Mouse (Mus musculus): Measurements from ENCODE around the gene Cks1b. TPM values are rescaled to one million over a fixed set of nuclear protein-coding genes. Genes with fewer than 3 reads are reported as not detected.

Cks1b gene
- polyA plus RNA-seq, 1 experiment from 2014 or later: 79.3 TPM

DNA sequence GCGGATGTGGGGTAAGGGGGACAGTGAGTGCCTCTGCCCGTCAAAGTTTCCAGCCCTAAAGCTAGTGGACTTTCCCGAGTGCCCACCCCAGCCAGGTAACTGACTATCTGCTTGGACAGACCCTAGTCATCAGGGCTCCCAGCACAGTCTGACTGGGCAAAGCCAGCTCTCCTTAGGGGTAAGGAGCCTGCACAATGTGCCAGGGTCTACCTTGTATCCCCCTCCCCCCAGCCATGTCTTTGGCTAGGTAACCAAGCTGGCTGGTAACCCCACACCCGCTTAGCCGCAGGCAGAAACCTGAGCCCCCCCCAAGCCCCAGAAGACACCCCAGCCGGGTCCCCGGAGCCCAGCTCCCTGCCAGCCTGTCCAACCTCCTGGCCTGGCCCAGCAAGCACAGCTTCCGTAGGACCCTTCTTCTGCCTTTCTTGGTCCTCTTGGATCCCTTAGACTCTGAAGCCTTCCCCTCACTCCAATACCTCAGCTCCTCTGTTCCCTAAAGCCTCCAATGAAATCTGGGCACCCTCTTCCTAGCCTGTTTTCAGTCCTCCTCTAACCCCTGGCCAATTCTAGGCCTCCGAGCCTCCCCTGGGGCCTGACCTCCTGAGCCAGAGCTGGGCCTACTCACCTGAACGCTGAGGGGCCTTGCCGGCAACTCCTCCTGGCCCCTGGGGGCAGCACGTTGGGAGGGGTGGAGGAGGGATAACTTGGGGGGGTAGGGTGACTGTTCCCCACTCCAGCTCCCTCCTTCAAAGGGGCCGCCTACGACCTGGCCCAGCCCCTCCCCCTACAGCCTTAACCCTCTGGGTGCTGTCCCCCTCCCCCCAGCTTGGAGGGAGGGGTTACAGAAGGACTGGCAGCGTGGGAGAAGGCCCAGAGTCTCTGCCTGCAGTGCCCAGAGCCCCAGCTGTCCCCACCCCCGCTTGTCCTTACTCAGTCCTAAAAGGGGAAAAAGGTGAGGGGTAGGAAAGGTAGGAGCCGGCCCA lies 31.5 kb downstream of the Cks1b start:
- H3K9ac ChIP-seq (replicated peaks): no peak overlapping the region
- WGBS: 58% methylated on average over 17 of the region's 17 CpGs
- no peak overlapping the region for H3K4me3 ChIP-seq (replicated peaks)
- H3K36me3 ChIP-seq: no peaks in the 10 kb centered on the region
- no peak overlapping the region for H3K27ac ChIP-seq (replicated peaks)
- no peak overlapping the region for H3K4me2 ChIP-seq
- H3K4me1 ChIP-seq: peaks cover 22% of the 10 kb centered on the region
- no peaks in the 10 kb centered on the region for H3K27me3 ChIP-seq (replicated peaks)
- no peak for ATAC-seq (ENCODE audit: low FRiP score)
- H3K9me3 ChIP-seq (replicated peaks): no peaks in the 10 kb centered on the region

DNA sequence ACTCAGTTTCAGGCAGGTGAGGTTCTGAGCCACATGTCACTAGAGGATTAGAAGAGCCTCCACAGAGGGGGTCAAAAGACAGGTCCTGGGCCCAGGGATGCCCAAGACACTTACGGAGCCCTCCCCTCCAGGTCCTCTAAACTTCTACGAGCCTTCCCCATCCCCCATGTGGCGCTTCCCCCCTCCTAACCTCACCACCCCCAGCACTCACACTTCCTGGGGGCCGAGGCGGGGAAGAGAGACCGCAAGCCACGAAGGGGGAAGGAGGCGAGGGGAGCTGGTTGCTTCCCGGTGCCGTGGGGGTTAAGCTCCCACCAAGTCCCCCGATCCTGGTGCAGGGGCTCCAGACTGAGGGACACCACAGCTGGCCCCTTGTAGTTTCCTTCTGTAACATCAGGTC lies 32.7 kb downstream of the Cks1b start:
- no peak overlapping the region for H3K27ac ChIP-seq (replicated peaks)
- peaks cover 10% of the 10 kb centered on the region for H3K4me1 ChIP-seq
- no peaks in the 10 kb centered on the region for H3K9me3 ChIP-seq (replicated peaks)
- no peak for ATAC-seq (ENCODE audit: low FRiP score)
- H3K4me3 ChIP-seq (replicated peaks): no peak overlapping the region
- H3K27me3 ChIP-seq (replicated peaks): no peaks in the 10 kb centered on the region
- no peak overlapping the region for H3K4me2 ChIP-seq
- no peaks in the 10 kb centered on the region for H3K36me3 ChIP-seq
- H3K9ac ChIP-seq (replicated peaks): no peak overlapping the region
- 56% methylated on average over 11 of the region's 11 CpGs for WGBS

DNA sequence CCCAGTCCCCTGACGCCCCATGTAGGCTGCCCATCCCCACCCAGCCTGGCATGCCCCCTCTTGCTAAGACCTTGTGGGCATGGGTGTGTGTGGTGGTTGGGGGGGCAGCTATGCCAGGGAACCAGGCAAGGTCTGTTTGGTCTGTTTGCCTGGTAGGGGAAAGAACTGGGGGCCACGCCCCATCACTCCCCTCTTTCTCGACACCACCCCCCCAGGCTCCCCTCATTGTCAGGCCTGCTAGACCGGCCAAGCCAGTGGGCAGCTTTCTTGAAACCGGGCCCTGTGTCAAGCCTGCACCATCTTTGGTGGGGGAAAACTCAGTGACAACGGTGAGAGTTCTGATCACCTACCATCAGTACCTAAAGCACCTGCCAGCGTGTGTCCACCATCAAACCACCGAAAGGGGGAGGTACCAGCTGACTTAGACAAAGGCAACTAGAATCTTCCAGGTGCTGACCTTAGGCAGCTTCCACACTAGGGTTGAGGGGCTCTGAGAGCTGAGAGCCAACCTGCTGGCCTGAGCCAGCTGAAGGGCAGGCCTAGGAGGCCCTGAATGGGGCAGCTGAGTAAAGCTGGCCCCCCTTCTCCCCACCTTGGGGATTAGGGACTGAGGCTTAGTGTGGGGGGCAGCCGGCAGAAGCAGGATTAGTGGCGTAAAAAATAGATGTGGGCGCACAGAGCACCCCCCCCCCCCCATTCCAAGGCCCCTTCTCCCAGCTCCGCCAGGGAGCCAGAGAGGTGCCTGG lies 33.7 kb downstream of the Cks1b start:
- no peaks in the 10 kb centered on the region for H3K9me3 ChIP-seq (replicated peaks)
- no peak overlapping the region for H3K27ac ChIP-seq (replicated peaks)
- no peak overlapping the region for H3K9ac ChIP-seq (replicated peaks)
- no peaks in the 10 kb centered on the region for H3K36me3 ChIP-seq
- H3K4me1 ChIP-seq: peaks cover 6% of the 10 kb centered on the region; the same call in 1 of the 2 replicates
- H3K27me3 ChIP-seq (replicated peaks): no peaks in the 10 kb centered on the region
- no peak for ATAC-seq (ENCODE audit: low FRiP score)
- 81% methylated on average over 12 of the region's 12 CpGs for WGBS
- no peak overlapping the region for H3K4me2 ChIP-seq
- H3K4me3 ChIP-seq (replicated peaks): no peak overlapping the region

DNA sequence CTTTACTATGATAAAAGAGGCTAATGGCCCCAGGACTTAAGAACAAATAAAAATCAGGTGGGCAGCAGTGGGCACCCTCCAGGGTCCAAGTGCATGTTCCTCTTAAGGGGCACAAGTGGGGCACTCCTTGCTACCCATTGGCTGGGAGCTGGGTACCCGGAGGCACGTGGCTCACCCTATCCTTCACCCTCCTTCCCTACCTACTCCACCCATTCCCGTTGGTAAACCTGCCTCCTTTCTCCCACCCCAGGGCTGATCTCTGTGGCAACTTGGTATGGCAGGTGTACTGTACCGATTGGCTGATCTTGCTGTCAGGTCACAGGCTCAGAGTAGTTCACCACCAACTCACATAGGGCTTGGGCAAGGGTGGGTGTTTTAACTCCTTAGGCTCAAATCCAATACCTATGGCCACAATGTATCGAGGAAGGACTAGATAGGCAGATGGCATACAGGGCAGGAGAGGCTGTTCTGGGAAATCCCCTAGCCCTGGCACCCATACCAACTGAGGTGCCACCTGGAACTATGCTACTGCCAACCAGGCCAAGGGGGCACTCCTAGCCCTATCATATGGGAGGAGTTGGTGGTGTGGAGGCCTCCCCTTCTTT lies 34.4 kb downstream of the Cks1b start:
- Histone ChIP-seq H3K9me3 (replicated peaks) (no peaks in the 10 kb centered on the region), H3K27ac (replicated peaks) (no peak overlapping the region), H3K4me3 (replicated peaks) (no peak overlapping the region), H3K4me1 (peaks cover 10% of the 10 kb centered on the region), H3K4me2 (no peak overlapping the region), H3K36me3 (no peaks in the 10 kb centered on the region), H3K9ac (replicated peaks) (no peak overlapping the region), H3K27me3 (replicated peaks) (no peaks in the 10 kb centered on the region)
- ATAC-seq (ENCODE audit: low FRiP score): no peak
- 83% methylated on average over 5 of the region's 5 CpGs for WGBS

DNA sequence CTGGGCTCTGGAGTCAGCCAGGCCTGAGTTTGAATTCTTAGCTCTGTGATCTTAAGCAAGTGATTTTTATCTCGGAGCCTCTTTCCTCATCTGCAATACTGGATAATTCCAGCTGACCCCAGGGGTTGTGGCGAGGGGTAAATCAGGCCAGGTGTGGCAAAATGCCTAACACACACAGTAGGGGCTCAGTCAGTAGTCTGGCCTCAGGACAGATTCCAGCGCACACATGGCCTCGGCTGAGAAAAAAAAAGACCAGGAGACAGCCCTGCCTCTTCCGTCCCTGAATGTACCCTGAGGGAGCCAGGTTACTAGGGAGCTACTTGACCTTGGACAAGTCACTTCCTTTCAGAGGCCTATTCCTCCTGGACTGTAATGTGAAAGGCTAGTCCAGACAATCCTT lies 35.2 kb downstream of the Cks1b start:
- Histone ChIP-seq H3K4me2 (no peak overlapping the region), H3K9ac (replicated peaks) (no peak overlapping the region), H3K9me3 (replicated peaks) (no peaks in the 10 kb centered on the region), H3K36me3 (no peaks in the 10 kb centered on the region), H3K4me1 (peaks cover 17% of the 10 kb centered on the region), H3K27ac (replicated peaks) (no peak overlapping the region), H3K4me3 (replicated peaks) (no peak overlapping the region), H3K27me3 (replicated peaks) (no peaks in the 10 kb centered on the region)
- 91% methylated on average over 5 of the region's 5 CpGs for WGBS
- no peak for ATAC-seq (ENCODE audit: low FRiP score)

DNA sequence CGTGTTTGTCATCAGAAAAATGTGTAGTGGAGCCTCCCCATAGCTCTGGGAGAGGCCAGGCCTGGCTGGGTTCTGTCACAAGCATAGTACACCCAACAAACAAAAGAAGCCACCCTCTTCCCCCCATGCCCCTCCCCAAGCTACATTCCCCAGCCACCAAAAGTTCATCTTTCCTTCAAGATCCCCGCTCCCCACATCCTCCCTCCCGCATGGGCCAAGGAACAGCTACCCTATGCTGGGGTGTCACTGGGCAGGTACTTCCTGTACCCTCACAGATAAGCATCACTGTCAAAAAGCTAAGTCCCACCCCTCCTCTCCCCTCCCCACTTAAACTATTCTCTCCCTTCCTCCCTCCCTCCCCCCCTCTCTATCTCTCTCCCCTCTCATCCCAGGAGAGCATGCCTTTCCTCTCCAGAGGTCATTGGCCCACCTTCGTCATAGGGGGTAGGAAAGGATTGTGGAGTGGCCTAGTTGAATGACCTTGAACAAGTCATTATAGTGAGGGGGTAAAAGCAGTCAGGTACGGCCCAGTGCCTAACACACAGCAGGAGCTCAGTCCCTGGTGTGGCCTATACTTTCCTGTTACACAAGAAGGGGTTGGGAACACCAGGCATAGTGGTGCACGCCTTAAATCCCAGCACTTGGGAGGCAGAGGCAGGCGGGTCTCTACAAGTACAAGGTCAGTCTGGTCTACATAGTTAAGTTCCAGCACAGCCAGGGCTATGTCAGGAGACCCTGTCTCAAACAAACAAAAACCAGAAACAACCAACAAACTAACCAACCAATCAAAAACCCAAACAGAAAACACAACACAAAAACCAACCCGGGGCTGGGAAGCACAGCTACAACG lies 35.9 kb downstream of the Cks1b start:
- no peak overlapping the region for H3K9ac ChIP-seq (replicated peaks)
- no peaks in the 10 kb centered on the region for H3K36me3 ChIP-seq
- no peak overlapping the region for H3K4me2 ChIP-seq
- no peaks in the 10 kb centered on the region for H3K9me3 ChIP-seq (replicated peaks)
- H3K27ac ChIP-seq (replicated peaks): no peak overlapping the region
- H3K27me3 ChIP-seq (replicated peaks): no peaks in the 10 kb centered on the region
- ATAC-seq (ENCODE audit: low FRiP score): no peak
- H3K4me3 ChIP-seq (replicated peaks): no peak overlapping the region
- peaks cover 14% of the 10 kb centered on the region for H3K4me1 ChIP-seq
- 88% methylated on average over 9 of the region's 9 CpGs for WGBS

DNA sequence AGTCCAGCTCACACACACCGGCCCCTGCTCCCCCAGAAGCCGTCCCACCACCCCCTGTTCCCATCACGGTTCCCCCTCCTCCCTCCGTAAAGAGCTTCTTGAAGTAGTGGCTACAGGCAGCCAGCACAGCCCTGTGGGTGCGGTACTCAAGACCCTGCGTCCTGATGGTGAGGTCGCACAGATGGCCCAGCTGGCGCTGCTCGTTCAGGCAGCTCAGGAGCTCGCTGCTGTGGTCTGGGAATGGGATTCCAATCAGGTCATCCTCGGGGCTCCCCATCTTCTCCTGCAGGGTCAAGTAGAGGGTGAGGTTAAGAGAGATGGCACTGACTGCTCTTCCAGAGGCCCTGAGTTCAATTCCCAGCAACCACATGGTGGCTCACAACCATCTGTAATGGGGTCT lies 37.0 kb downstream of the Cks1b start:
- Histone ChIP-seq H3K9ac (replicated peaks) (no peak overlapping the region), H3K27me3 (replicated peaks) (no peaks in the 10 kb centered on the region), H3K36me3 (no peaks in the 10 kb centered on the region), H3K4me1 (peaks cover 13% of the 10 kb centered on the region), H3K9me3 (replicated peaks) (no peaks in the 10 kb centered on the region), H3K4me2 (no peak overlapping the region), H3K4me3 (replicated peaks) (no peak overlapping the region), H3K27ac (replicated peaks) (no peak overlapping the region)
- no peak for ATAC-seq (ENCODE audit: low FRiP score)
- WGBS: 81% methylated on average over 11 of the region's 11 CpGs

DNA sequence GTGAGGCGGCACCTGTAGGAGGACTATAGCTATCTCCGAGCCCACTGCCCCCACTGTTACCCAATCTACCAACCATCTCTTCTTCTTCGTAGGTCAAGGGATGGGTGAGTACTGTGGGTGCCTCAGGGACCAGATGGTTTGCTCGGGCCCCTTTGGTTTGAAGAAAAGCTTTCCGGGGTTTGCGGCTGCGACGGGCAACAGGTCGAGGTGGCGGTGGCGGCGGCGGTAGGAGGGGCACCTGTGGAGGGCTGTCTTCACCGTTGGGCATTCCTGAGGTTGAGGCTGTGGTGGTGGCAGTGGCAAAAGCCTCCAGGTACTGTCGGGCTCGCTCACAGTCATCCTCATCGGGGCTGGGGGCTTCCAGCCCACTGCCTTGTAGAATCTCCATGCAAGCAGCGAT lies 37.5 kb downstream of the Cks1b start:
- Histone ChIP-seq H3K27me3 (replicated peaks) (no peaks in the 10 kb centered on the region), H3K9me3 (replicated peaks) (no peaks in the 10 kb centered on the region)
- 95% methylated on average over 18 of the region's 18 CpGs for WGBS

DNA sequence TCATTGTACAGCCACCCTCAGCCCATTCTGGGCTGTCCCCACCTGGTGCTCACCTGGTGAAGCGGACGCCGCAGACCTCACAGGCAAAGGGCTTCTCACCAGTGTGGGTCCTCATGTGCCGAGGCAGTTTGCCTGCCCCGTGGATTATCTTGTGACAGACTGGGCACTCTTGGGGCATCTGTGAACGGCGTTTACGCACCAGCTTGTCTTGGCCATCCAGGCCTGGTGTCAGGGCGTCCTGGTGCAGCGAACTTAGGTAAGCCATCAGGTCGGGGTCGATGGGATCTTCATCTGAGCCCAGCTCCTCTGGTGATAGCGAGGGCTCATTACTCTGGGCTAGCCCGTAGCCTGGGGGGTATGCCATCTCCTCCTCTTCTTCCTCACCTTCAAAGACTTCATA lies 37.9 kb downstream of the Cks1b start:
- Histone ChIP-seq H3K4me3 (replicated peaks) (no peak overlapping the region), H3K4me1 (peaks cover 13% of the 10 kb centered on the region), H3K36me3 (no peaks in the 10 kb centered on the region), H3K27ac (replicated peaks) (no peak overlapping the region), H3K9ac (replicated peaks) (no peak overlapping the region), H3K4me2 (no peak overlapping the region), H3K9me3 (replicated peaks) (no peaks in the 10 kb centered on the region), H3K27me3 (replicated peaks) (no peaks in the 10 kb centered on the region)
- ATAC-seq (ENCODE audit: low FRiP score): no peak
- 94% methylated on average over 14 of the region's 14 CpGs for WGBS

More for the DNA sequence above, 37.5 kb downstream of the Cks1b start:
- Histone ChIP-seq H3K9ac (replicated peaks) (no peak overlapping the region), H3K36me3 (no peaks in the 10 kb centered on the region), H3K4me1 (peaks cover 13% of the 10 kb centered on the region), H3K27ac (replicated peaks) (no peak overlapping the region), H3K4me3 (replicated peaks) (no peak overlapping the region), H3K4me2 (no peak overlapping the region)
- no peak for ATAC-seq (ENCODE audit: low FRiP score)

DNA sequence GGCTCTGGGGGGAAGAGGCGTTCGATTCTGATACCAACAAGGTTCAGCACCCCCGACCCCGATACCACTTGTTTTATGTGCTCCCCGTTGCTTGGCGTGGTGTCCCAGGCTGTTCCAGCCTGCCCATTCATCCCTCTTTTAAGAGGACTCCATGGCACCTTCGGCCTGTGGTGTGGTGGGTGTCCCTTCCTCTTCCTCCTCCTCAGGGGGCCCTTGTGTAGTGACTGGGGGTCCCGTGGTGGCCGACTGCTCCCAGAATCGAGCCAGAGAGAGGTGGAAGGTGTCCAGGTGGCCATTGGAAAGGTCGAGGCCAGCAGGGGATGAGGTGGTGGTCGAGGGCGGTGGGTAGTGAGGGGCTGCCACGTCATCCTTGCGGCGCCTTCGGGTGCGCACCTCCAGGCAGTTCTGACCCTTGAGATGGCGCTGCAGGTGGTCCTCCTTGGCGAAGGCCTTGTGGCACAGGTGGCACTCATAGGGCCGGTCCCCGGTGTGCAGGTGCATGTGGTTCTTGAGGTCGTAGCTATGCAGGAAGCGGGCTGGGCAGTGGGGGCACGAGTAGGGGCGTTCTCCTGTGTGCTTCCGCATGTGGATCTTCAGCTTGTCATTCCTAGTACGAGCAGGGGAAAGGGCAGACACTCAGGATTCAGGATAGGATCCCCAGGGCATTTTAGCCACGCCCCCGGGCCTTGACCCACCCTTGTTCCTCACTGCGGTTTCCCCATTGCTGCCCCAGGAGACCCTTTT lies 38.6 kb downstream of the Cks1b start:
- WGBS: 91% methylated on average over 31 of the region's 31 CpGs

More for the DNA sequence above, 38.6 kb downstream of the Cks1b start:
- Histone ChIP-seq H3K4me3 (replicated peaks) (no peak overlapping the region), H3K9me3 (replicated peaks) (no peaks in the 10 kb centered on the region), H3K36me3 (no peaks in the 10 kb centered on the region), H3K9ac (replicated peaks) (no peak overlapping the region), H3K27ac (replicated peaks) (no peak overlapping the region), H3K4me2 (peak overlapping the region; percentile 79), H3K4me1 (peaks cover 13% of the 10 kb centered on the region), H3K27me3 (replicated peaks) (no peaks in the 10 kb centered on the region)
- ATAC-seq (ENCODE audit: low FRiP score): no peak

Data from neural tube, embryonic 15.5 days (tissue).